Mouse (Mus musculus) bone marrow macrophage, adult 2 months (primary cell): ENCODE results near the gene Ttll5. TPM values are rescaled to one million over a fixed set of nuclear protein-coding genes. Genes with fewer than 3 reads are reported as not detected.

Experiments used
- H3K27ac ChIP-seq: 2 replicates; pipeline ENCODE4 v1.5.1; 2012; ENCODE audit warnings: low read depth, low read length; ENCODE audit not compliant: insufficient read depth
- H3K4me1 ChIP-seq: 2 replicates; pipeline ENCODE4 v1.6.1; 2012; ENCODE audit warnings: low read length; ENCODE audit not compliant: control insufficient read depth, insufficient read depth
- H3K4me3 ChIP-seq: 2 replicates; pipeline ENCODE4 v1.5.1; 2012; ENCODE audit warnings: mild to moderate bottlenecking, low read length, moderate library complexity; ENCODE audit not compliant: insufficient read depth
- CTCF ChIP-seq: IDR thresholded peaks from 2 replicates; pipeline ENCODE4 v1.5.1; 2012; ENCODE audit warnings: low read depth, mild to moderate bottlenecking, low read length, moderate library complexity
- POLR2A ChIP-seq: IDR thresholded peaks from 2 replicates; pipeline ENCODE4 v1.6.1; 2012; ENCODE audit warnings: mild to moderate bottlenecking, low read depth, low read length, borderline replicate concordance
- polyA plus RNA-seq: library from polyadenylated mRNA; stranded (reverse); fragments of >200 nt; gene quantifications from 2 replicates; pipeline ENCODE4 v1.2.4, GENCODE M21; 2012; ENCODE audit not compliant: missing spikeins, insufficient read depth, insufficient read length

Ttll5 gene
- polyA plus RNA-seq, 1 experiment, result 7.7 TPM

DNA sequence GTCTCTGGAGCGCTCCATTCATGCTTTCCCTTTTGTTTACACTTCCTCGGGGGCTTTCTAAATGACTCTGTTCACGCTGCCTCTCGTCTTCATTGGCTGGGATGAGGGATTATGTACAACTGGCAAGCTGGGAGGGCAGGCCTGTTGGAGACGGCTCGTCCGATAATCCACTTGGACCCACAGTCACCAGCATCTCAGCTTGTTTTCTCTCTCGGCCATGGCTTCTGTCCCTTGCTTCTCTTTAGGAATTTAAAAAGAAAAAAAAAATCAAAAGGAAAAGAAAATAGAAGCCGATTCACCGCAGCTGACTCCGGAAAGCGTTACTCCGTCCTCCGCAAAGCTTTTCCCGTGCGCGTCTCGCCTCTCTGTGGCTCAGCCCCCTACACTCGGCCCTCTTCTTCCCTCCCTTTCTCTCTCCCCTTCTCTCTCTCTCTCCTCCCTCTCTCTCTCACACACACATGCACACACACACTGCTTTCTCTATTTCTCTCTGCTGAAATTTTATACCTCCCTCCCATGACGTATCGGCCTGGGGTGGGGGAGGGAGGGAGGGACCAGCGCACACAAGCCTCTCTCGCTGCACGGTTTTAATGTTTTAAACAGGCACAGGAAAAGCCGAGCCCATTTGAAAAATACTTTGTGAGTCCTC, 254.2 kb downstream of the Ttll5 start, which contains the start of gene Tgfb3:
TSS of gene Tgfb3 (minus strand) at position 489 of the 649 bp plus-strand sequence.
- Histone ChIP-seq H3K4me1 (peaks cover 2% of the 10 kb centered on the region), H3K4me3 (peak within 1 kb of the TSS; percentile 70), H3K27ac (no peak within 1 kb of the TSS)
- no peak for TF ChIP-seq POLR2A
- TF ChIP-seq CTCF, result no peak

DNA sequence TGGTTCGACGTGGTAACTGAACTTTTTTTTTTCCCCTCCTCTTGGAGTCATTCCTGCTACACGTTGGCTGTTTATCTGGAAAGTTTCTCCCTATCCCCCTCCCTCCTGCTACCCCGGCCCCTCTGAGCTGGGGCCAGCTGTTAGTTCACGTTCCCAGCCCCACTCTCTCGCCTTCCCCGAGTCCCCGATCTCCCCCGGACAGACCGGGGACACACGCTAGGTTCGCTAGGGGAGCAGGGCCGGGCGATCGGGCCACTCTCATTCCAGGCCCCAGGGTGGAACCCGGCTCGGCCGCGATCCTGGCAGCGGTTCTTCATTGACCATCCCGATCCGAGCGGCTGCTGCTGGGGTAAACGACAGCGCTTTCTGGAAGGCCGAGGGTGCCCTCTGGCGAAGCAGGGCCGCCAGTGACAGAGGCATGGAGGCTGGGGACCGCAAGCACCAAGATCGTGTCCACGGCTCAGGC, 254.8 kb downstream of the Ttll5 start:
- peak; percentile 33; the same call in 1 of the 2 replicates for TF ChIP-seq CTCF
- no peak for TF ChIP-seq POLR2A
- peak overlapping the region; percentile 70 for H3K4me3 ChIP-seq
- H3K27ac ChIP-seq, result no peak overlapping the region

GRCm38 (mm10) chr12:86082481-86083012, 258.1 kb downstream of the Ttll5 start, which contains the start of gene Ift43:
Gene Ift43 (plus strand): TSS chr12:86082541.
- Histone ChIP-seq H3K4me1 (peaks cover 2% of the 10 kb centered on the region), H3K27ac (no peak within 1 kb of the TSS), H3K4me3 (peak within 1 kb of the TSS; percentile 79)
- TF ChIP-seq POLR2A (no peak), CTCF (peak; percentile 14; the same call in 1 of the 2 replicates)

More for the DNA sequence above, 254.8 kb downstream of the Ttll5 start:
- H3K4me1 ChIP-seq, result peaks cover 2% of the 10 kb centered on the region

GRCm38 (mm10) chr12:86085873-86086272, 261.4 kb downstream of the Ttll5 start:
- Histone ChIP-seq H3K27ac (no peak overlapping the region), H3K4me1 (peaks cover 2% of the 10 kb centered on the region), H3K4me3 (no peak overlapping the region)
- TF ChIP-seq CTCF (no peak), POLR2A (no peak)

GRCm38 (mm10) chr12:86086550-86086949, 262.1 kb downstream of the Ttll5 start:
- Histone ChIP-seq H3K27ac (no peak overlapping the region), H3K4me3 (no peak overlapping the region), H3K4me1 (peaks cover 2% of the 10 kb centered on the region)
- no peak for TF ChIP-seq POLR2A
- TF ChIP-seq CTCF, result no peak

GRCm38 (mm10) chr12:86088042-86088441, 263.6 kb downstream of the Ttll5 start:
- no peak overlapping the region for H3K27ac ChIP-seq
- no peak overlapping the region for H3K4me3 ChIP-seq
- no peak for TF ChIP-seq POLR2A
- H3K4me1 ChIP-seq, result peaks cover 2% of the 10 kb centered on the region

GRCm38 (mm10) chr12:86090764-86091163, 266.3 kb downstream of the Ttll5 start:
- TF ChIP-seq CTCF (no peak), POLR2A (no peak)
- H3K27ac ChIP-seq, result no peak overlapping the region

DNA sequence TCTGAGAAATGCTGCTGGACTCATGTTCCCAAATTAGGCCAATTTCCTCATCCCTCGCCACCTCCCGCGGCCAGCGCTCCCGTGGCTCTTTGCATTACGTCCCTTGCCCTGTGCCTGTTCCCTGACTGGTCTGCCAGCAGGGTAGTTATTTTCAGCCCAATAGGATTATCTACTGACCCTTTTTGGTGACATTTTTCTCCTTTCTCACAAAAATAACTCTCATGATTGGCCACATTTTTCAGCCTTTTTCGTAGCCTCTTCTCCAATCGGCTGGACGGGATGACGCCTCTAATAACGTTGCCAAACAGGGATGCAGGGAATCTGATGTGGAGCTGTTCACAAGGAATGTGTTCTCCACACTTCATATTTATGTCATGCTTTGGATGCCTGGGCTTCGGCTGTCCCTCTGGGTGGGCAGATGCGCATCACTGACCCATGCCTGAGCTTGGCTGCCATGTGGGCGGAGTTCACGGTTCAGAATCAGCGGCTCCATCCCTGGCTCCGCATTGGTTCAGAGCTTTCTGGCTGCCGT, 267.2 kb downstream of the Ttll5 start:
- TF ChIP-seq CTCF (no peak), POLR2A (no peak)
- H3K27ac ChIP-seq, result no peak overlapping the region

More at GRCm38 (mm10) chr12:86090764-86091163, 266.3 kb downstream of the Ttll5 start:
- no peak overlapping the region for H3K4me3 ChIP-seq
- H3K4me1 ChIP-seq, result peaks cover 2% of the 10 kb centered on the region

DNA sequence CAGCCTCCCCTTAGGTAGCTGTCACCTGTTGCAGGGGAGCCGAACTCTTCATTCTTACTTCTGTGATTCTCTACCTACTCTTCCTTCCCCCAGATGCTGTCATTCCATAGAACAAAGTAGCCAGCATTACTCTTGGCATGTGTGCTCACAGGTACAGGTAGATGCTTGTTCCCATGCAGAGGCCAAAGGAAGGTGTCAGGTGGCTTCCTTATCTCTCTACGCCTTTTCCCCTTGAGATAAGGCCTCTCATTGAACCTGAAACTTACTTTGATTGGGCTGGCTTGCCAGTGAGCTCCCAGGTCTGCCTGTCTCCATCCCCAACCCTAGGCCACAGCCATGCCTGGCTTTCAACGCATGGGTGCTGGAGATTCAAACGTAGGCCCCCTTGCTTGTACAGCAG, 269.6 kb downstream of the Ttll5 start:
- TF ChIP-seq CTCF (no peak), POLR2A (no peak)
- no peak overlapping the region for H3K27ac ChIP-seq
- peaks cover 2% of the 10 kb centered on the region for H3K4me1 ChIP-seq

More for the DNA sequence above, 267.2 kb downstream of the Ttll5 start:
- Histone ChIP-seq H3K4me1 (peaks cover 2% of the 10 kb centered on the region), H3K4me3 (no peak overlapping the region)

GRCm38 (mm10) chr12:86095806-86096205, 271.3 kb downstream of the Ttll5 start:
- Histone ChIP-seq H3K4me3 (no peak overlapping the region), H3K27ac (no peak overlapping the region), H3K4me1 (peaks cover 2% of the 10 kb centered on the region)
- no peak for TF ChIP-seq POLR2A
- no peak for TF ChIP-seq CTCF

More for the DNA sequence above, 269.6 kb downstream of the Ttll5 start:
- H3K4me3 ChIP-seq, result no peak overlapping the region
